Mouse (Mus musculus): Measurements from ENCODE around the gene Sh2d1b2. TPM values are rescaled to one million over a fixed set of nuclear protein-coding genes. Genes with fewer than 3 reads are reported as not detected.

Gene Sh2d1b2
- polyA plus RNA-seq, 1 experiment, result 0.04 TPM

- TF ChIP-seq CTCF (IDR thresholded peaks at IDR 0.05; ENCODE audit: borderline replicate concordance, control insufficient read depth, extremely low read depth, insufficient read depth, low read length, poor library complexity) (no peak), POLR2A (IDR thresholded peaks at IDR 0.05; ENCODE audit: control insufficient read depth, extremely low read depth, insufficient read depth, low read length, poor library complexity) (no peak)
- peaks cover 73% of the 10 kb centered on the region for H3K36me3 ChIP-seq (ENCODE audit: control insufficient read depth, insufficient read depth, low read length)
- no peak overlapping the region for H3K27ac ChIP-seq (ENCODE audit: control insufficient read depth, insufficient read depth, low read length)
- no peaks in the 10 kb centered on the region for H3K4me1 ChIP-seq (replicated peaks; ENCODE audit: control insufficient read depth, insufficient read depth, low read length)
- no peak overlapping the region for H3K4me3 ChIP-seq (ENCODE audit: control insufficient read depth, insufficient read depth, low read length)
- peak; percentile 30 for DNase-seq
- 82% methylated on average over 3 of the region's 3 CpGs for whole genome bisulfite sequencing
- no peaks in the 10 kb centered on the region for H3K27me3 ChIP-seq (ENCODE audit: control insufficient read depth, insufficient read depth, low read length)
Measured at GRCm38 (mm10) chr1:170200379-170200778, 32.2 kb upstream of the Sh2d1b2 start.

GRCm38 (mm10) chr1:170206395-170206794, 26.2 kb upstream of the Sh2d1b2 start:
- 96% methylated on average over 6 of the region's 6 CpGs for WGBS
- H3K27ac ChIP-seq (ENCODE audit: control insufficient read depth, insufficient read depth, low read length), result no peak overlapping the region
- no peak overlapping the region for H3K4me3 ChIP-seq (ENCODE audit: control insufficient read depth, insufficient read depth, low read length)
- peaks cover 57% of the 10 kb centered on the region for H3K36me3 ChIP-seq (ENCODE audit: control insufficient read depth, insufficient read depth, low read length)
- no peaks in the 10 kb centered on the region for H3K4me1 ChIP-seq (replicated peaks; ENCODE audit: control insufficient read depth, insufficient read depth, low read length)
- TF ChIP-seq POLR2A (IDR thresholded peaks at IDR 0.05; ENCODE audit: control insufficient read depth, extremely low read depth, insufficient read depth, low read length, poor library complexity) (no peak), CTCF (IDR thresholded peaks at IDR 0.05; ENCODE audit: borderline replicate concordance, control insufficient read depth, extremely low read depth, insufficient read depth, low read length, poor library complexity) (no peak)
- DNase-seq, result no peak
- no peaks in the 10 kb centered on the region for H3K27me3 ChIP-seq (ENCODE audit: control insufficient read depth, insufficient read depth, low read length)

- Histone ChIP-seq H3K4me3 (ENCODE audit: control insufficient read depth, insufficient read depth, low read length) (no peak overlapping the region), H3K4me1 (replicated peaks; ENCODE audit: control insufficient read depth, insufficient read depth, low read length) (peaks cover 2% of the 10 kb centered on the region; the same call in 1 of the 2 replicates), H3K27me3 (ENCODE audit: control insufficient read depth, insufficient read depth, low read length) (no peaks in the 10 kb centered on the region), H3K36me3 (ENCODE audit: control insufficient read depth, insufficient read depth, low read length) (peaks cover 22% of the 10 kb centered on the region), H3K27ac (ENCODE audit: control insufficient read depth, insufficient read depth, low read length) (no peak overlapping the region)
- 80% methylated on average over 10 of the region's 10 CpGs for WGBS
- no peak for DNase-seq
- no peak for TF ChIP-seq CTCF (IDR thresholded peaks at IDR 0.05; ENCODE audit: borderline replicate concordance, control insufficient read depth, extremely low read depth, insufficient read depth, low read length, poor library complexity)
- TF ChIP-seq POLR2A (IDR thresholded peaks at IDR 0.05; ENCODE audit: control insufficient read depth, extremely low read depth, insufficient read depth, low read length, poor library complexity), result no peak
Measured at GRCm38 (mm10) chr1:170213181-170213879, 19.2 kb upstream of the Sh2d1b2 start.

- H3K36me3 ChIP-seq (ENCODE audit: control insufficient read depth, insufficient read depth, low read length), result peaks cover 22% of the 10 kb centered on the region
- TF ChIP-seq CTCF (IDR thresholded peaks at IDR 0.05; ENCODE audit: borderline replicate concordance, control insufficient read depth, extremely low read depth, insufficient read depth, low read length, poor library complexity) (no peak), POLR2A (IDR thresholded peaks at IDR 0.05; ENCODE audit: control insufficient read depth, extremely low read depth, insufficient read depth, low read length, poor library complexity) (no peak)
- DNase-seq, result no peak
- H3K27me3 ChIP-seq (ENCODE audit: control insufficient read depth, insufficient read depth, low read length), result no peaks in the 10 kb centered on the region
- no peak overlapping the region for H3K27ac ChIP-seq (ENCODE audit: control insufficient read depth, insufficient read depth, low read length)
- WGBS, result 31% methylated on average over 7 of the region's 7 CpGs
- peak overlapping the region; percentile 83 for H3K4me3 ChIP-seq (ENCODE audit: control insufficient read depth, insufficient read depth, low read length)
- H3K4me1 ChIP-seq (replicated peaks; ENCODE audit: control insufficient read depth, insufficient read depth, low read length), result peaks cover 2% of the 10 kb centered on the region; the same call in 1 of the 2 replicates
Measured at GRCm38 (mm10) chr1:170214383-170214756, 18.2 kb upstream of the Sh2d1b2 start.

- WGBS, result 1% methylated on average over 70 of the region's 70 CpGs
- DNase-seq, result peak; percentile 89
- peak within 1 kb of the TSS; percentile 83 for H3K4me3 ChIP-seq (ENCODE audit: control insufficient read depth, insufficient read depth, low read length)
- H3K36me3 ChIP-seq (ENCODE audit: control insufficient read depth, insufficient read depth, low read length), result peaks cover 22% of the 10 kb centered on the region
- no peak within 1 kb of the TSS for H3K27ac ChIP-seq (ENCODE audit: control insufficient read depth, insufficient read depth, low read length)
- TF ChIP-seq CTCF (IDR thresholded peaks at IDR 0.05; ENCODE audit: borderline replicate concordance, control insufficient read depth, extremely low read depth, insufficient read depth, low read length, poor library complexity) (no peak), POLR2A (IDR thresholded peaks at IDR 0.05; ENCODE audit: control insufficient read depth, extremely low read depth, insufficient read depth, low read length, poor library complexity) (peak; percentile 76)
- H3K4me1 ChIP-seq (replicated peaks; ENCODE audit: control insufficient read depth, insufficient read depth, low read length), result peaks cover 2% of the 10 kb centered on the region; the same call in 1 of the 2 replicates
- H3K27me3 ChIP-seq (ENCODE audit: control insufficient read depth, insufficient read depth, low read length), result no peaks in the 10 kb centered on the region
Measured at GRCm38 (mm10) chr1:170214757-170215522, 17.6 kb upstream of the Sh2d1b2 start, which contains the start of gene Uhmk1. Gene Uhmk1, minus strand, starts transcription at chr1:170215397.

GRCm38 (mm10) chr1:170215590-170215989, 17.0 kb upstream of the Sh2d1b2 start:
- Histone ChIP-seq H3K27me3 (ENCODE audit: control insufficient read depth, insufficient read depth, low read length) (no peaks in the 10 kb centered on the region), H3K27ac (ENCODE audit: control insufficient read depth, insufficient read depth, low read length) (no peak overlapping the region), H3K4me1 (replicated peaks; ENCODE audit: control insufficient read depth, insufficient read depth, low read length) (peaks cover 2% of the 10 kb centered on the region; the same call in 1 of the 2 replicates), H3K36me3 (ENCODE audit: control insufficient read depth, insufficient read depth, low read length) (peaks cover 17% of the 10 kb centered on the region), H3K4me3 (ENCODE audit: control insufficient read depth, insufficient read depth, low read length) (no peak overlapping the region)
- no peak for DNase-seq
- WGBS, result 83% methylated on average over 3 of the region's 3 CpGs
- TF ChIP-seq POLR2A (IDR thresholded peaks at IDR 0.05; ENCODE audit: control insufficient read depth, extremely low read depth, insufficient read depth, low read length, poor library complexity), result no peak
- no peak for TF ChIP-seq CTCF (IDR thresholded peaks at IDR 0.05; ENCODE audit: borderline replicate concordance, control insufficient read depth, extremely low read depth, insufficient read depth, low read length, poor library complexity)
